Mouse (Mus musculus) megakaryocyte, embryonic 14.5 days (primary cell): Measurements from ENCODE around the gene Enox2.

Experiments
- FLI1 ChIP-seq: IDR thresholded peaks from 2 replicates; pipeline ENCODE4 v1.6.1; 2012; ENCODE audit warnings: low read length, inconsistent platforms, mixed read lengths
- GATA1 ChIP-seq: IDR thresholded peaks from 3 replicates; pipeline ENCODE4 v1.6.1; 2012; ENCODE audit warnings: mixed read lengths, low read length, inconsistent platforms, borderline replicate concordance

DNA sequence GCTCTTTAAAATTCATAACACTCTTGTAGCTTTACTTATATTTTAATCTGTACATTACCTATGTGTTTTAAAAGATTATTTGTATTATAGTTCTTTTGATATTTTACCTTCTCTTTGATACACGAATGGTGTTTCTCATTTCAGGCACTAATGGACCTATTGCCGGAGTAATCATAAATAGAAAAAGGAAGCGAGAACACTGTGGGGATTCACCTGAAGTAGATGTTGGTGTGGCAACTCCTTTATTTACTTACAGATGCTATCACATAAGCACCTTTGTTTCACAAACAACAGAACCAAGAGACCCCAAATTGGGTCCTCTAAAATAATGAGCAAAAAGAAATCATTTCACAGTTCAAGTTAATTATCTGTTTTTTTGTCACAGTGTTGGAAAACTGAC, 109.4 kb downstream of the Enox2 start:
- no peak for TF ChIP-seq GATA1
- no peak for TF ChIP-seq FLI1
